Mouse (Mus musculus) kidney, adult 11 months (tissue): ENCODE data around the gene Pds5b.
"Not testable (repeated sequence)": the region's sequence is repeated elsewhere in the genome, so short reads cannot be mapped to it uniquely, and the experiment has no call there.

ENCODE experiments used
- DNase-seq: peaks from one replicate; pipeline ENCODE4 v3.0.0; 2022

The Pds5b gene

GRCm38 (mm10) chr5:150706651-150707050 is 33.1 kb downstream of the Pds5b start:
- not testable (repeated sequence) for DNase-seq

- not testable (repeated sequence) for DNase-seq
Observed at GRCm38 (mm10) chr5:150707181-150707580, 33.6 kb downstream of the Pds5b start.

- no peak for DNase-seq
Observed at GRCm38 (mm10) chr5:150711503-150711902, 38.0 kb downstream of the Pds5b start.

GRCm38 (mm10) chr5:150713431-150713830 is 39.9 kb downstream of the Pds5b start:
- no peak for DNase-seq

GRCm38 (mm10) chr5:150717775-150718174 is 44.2 kb downstream of the Pds5b start:
- DNase-seq: no peak

GRCm38 (mm10) chr5:150724641-150725040 is 51.1 kb downstream of the Pds5b start:
- no peak for DNase-seq

- not testable (repeated sequence) for DNase-seq
Observed at GRCm38 (mm10) chr5:150737028-150737427, 63.5 kb downstream of the Pds5b start.

GRCm38 (mm10) chr5:150739311-150739710 is 65.8 kb downstream of the Pds5b start:
- DNase-seq: no peak

GRCm38 (mm10) chr5:150740597-150740996 is 67.1 kb downstream of the Pds5b start:
- DNase-seq: no peak

GRCm38 (mm10) chr5:150756623-150757022 is 83.1 kb downstream of the Pds5b start:
- no peak for DNase-seq

GRCm38 (mm10) chr5:150772403-150772802 is 98.9 kb downstream of the Pds5b start:
- DNase-seq: no peak

- no peak for DNase-seq
Observed at GRCm38 (mm10) chr5:150773083-150773482, 99.5 kb downstream of the Pds5b start.

- no peak for DNase-seq
Observed at GRCm38 (mm10) chr5:150788261-150788660, 114.7 kb downstream of the Pds5b start.

- no peak for DNase-seq
Observed at GRCm38 (mm10) chr5:150789039-150789438, 115.5 kb downstream of the Pds5b start.

GRCm38 (mm10) chr5:150794181-150794580 is 120.6 kb downstream of the Pds5b start:
- DNase-seq: no peak

GRCm38 (mm10) chr5:150800056-150800455 is 126.5 kb downstream of the Pds5b start:
- no peak for DNase-seq

- DNase-seq: no peak
Observed at GRCm38 (mm10) chr5:150814111-150814990, 140.8 kb downstream of the Pds5b start.

GRCm38 (mm10) chr5:150815400-150815799 is 141.9 kb downstream of the Pds5b start:
- DNase-seq: no peak

- no peak for DNase-seq
Observed at GRCm38 (mm10) chr5:150816775-150817174, 143.2 kb downstream of the Pds5b start.

- DNase-seq: no peak
Observed at GRCm38 (mm10) chr5:150818041-150818440, 144.5 kb downstream of the Pds5b start.

GRCm38 (mm10) chr5:150818886-150819285 is 145.3 kb downstream of the Pds5b start:
- no peak for DNase-seq

GRCm38 (mm10) chr5:150819520-150819919 is 146.0 kb downstream of the Pds5b start:
- no peak for DNase-seq

- no peak for DNase-seq
Observed at GRCm38 (mm10) chr5:150821152-150821551, 147.6 kb downstream of the Pds5b start.

- no peak for DNase-seq
Observed at GRCm38 (mm10) chr5:150822781-150823180, 149.2 kb downstream of the Pds5b start.

GRCm38 (mm10) chr5:150823361-150823760 is 149.8 kb downstream of the Pds5b start:
- no peak for DNase-seq
